Mouse (Mus musculus) gonadal fat pad, adult 2 months (tissue): ENCODE data around the gene Sh3bgr. TPM values are rescaled to one million over a fixed set of nuclear protein-coding genes. Genes with fewer than 3 reads are reported as not detected.

ENCODE experiments used
- DNase-seq: peaks from one replicate; pipeline ENCODE4 v3.0.0-alpha.2; 2012; ENCODE audit warnings: low read depth
- polyA plus RNA-seq: library from polyadenylated mRNA; depleted of rRNA; stranded (reverse); fragments of >200 nt; gene quantifications from 2 replicates; pipeline ENCODE4 v1.2.3, GENCODE M21; 2012

Sh3bgr gene
- polyA plus RNA-seq, 1 experiment: 22.4 TPM

- DNase-seq: no peak
Measured at GRCm38 (mm10) chr16:96210856-96211255, 10.6 kb downstream of the Sh3bgr start.

- DNase-seq: no peak
Measured at GRCm38 (mm10) chr16:96213027-96213426, 12.8 kb downstream of the Sh3bgr start.

GRCm38 (mm10) chr16:96221491-96221890, 21.2 kb downstream of the Sh3bgr start:
- DNase-seq: no peak

GRCm38 (mm10) chr16:96221959-96222358, 21.7 kb downstream of the Sh3bgr start:
- no peak for DNase-seq

GRCm38 (mm10) chr16:96222452-96222851, 22.2 kb downstream of the Sh3bgr start:
- DNase-seq: no peak

GRCm38 (mm10) chr16:96228438-96228837, 28.2 kb downstream of the Sh3bgr start:
- no peak for DNase-seq

- no peak for DNase-seq
Measured at GRCm38 (mm10) chr16:96229044-96229555, 28.9 kb downstream of the Sh3bgr start.

GRCm38 (mm10) chr16:96230411-96230810, 30.2 kb downstream of the Sh3bgr start:
- no peak for DNase-seq

- DNase-seq: no peak
Measured at GRCm38 (mm10) chr16:96231251-96231650, 31.0 kb downstream of the Sh3bgr start.

GRCm38 (mm10) chr16:96231974-96232373, 31.7 kb downstream of the Sh3bgr start:
- DNase-seq: no peak

- DNase-seq: no peak
Measured at GRCm38 (mm10) chr16:96233996-96234395, 33.7 kb downstream of the Sh3bgr start.

GRCm38 (mm10) chr16:96235366-96235970, 35.2 kb downstream of the Sh3bgr start, which contains the start of gene B3galt5:
Gene B3galt5 (plus strand): TSS chr16:96235801.
- no peak for DNase-seq

GRCm38 (mm10) chr16:96244496-96244895, 44.2 kb downstream of the Sh3bgr start:
- DNase-seq: no peak

GRCm38 (mm10) chr16:96249635-96250034, 49.4 kb downstream of the Sh3bgr start:
- no peak for DNase-seq

GRCm38 (mm10) chr16:96252146-96252545, 51.9 kb downstream of the Sh3bgr start:
- no peak for DNase-seq

- no peak for DNase-seq
Measured at GRCm38 (mm10) chr16:96258429-96258828, 58.2 kb downstream of the Sh3bgr start.

GRCm38 (mm10) chr16:96271736-96272135, 71.5 kb downstream of the Sh3bgr start:
- no peak for DNase-seq

- no peak for DNase-seq
Measured at GRCm38 (mm10) chr16:96272929-96273619, 72.8 kb downstream of the Sh3bgr start.

GRCm38 (mm10) chr16:96276596-96276995, 76.3 kb downstream of the Sh3bgr start:
- DNase-seq: no peak
